Mouse (Mus musculus) neural tube, embryonic 11.5 days (tissue): Measurements from ENCODE around the gene Ifit3. TPM values are rescaled to one million over a fixed set of nuclear protein-coding genes. Genes with fewer than 3 reads are reported as not detected.
"Not testable (repeated sequence)": the region's sequence is repeated elsewhere in the genome, so short reads cannot be mapped to it uniquely, and the experiment has no call there.

Experiments
- ATAC-seq: fragments of 200-750 bp; cut with Nextera tagmentation; 2 replicates; pipeline ENCODE4 v1.8.0; 2017; ENCODE audit warnings: moderate number of reproducible peaks, mild to moderate bottlenecking, moderate TSS enrichment, moderate library complexity; ENCODE audit not compliant: insufficient read depth, low FRiP score, low TSS enrichment
- DNase-seq: peaks from one replicate; pipeline ENCODE4 v3.0.0-alpha.2; 2015; ENCODE audit warnings: low spot score
- H3K27ac ChIP-seq: fragments of 300-500 bp; sonication (generic); 2 replicates; pipeline ENCODE4 v1.5.1; 2014; ENCODE audit warnings: low read depth, mild to moderate bottlenecking, low read length
- H3K27me3 ChIP-seq: fragments of 300-500 bp; sonication (generic); 2 replicates; pipeline ENCODE4 v1.6.1; 2014; ENCODE audit warnings: mild to moderate bottlenecking, low read length, mixed read lengths; ENCODE audit not compliant: control insufficient read depth, insufficient read depth
- H3K36me3 ChIP-seq: fragments of 300-500 bp; sonication (generic); 2 replicates; pipeline ENCODE4 v1.6.1; 2014; ENCODE audit warnings: mild to moderate bottlenecking, low read length, moderate library complexity, mixed read lengths; ENCODE audit not compliant: control insufficient read depth, insufficient read depth
- H3K4me1 ChIP-seq: fragments of 300-500 bp; sonication (generic); 2 replicates; pipeline ENCODE4 v1.6.1; 2014; ENCODE audit warnings: low read length, mixed read lengths; ENCODE audit not compliant: control insufficient read depth, insufficient read depth
- H3K4me2 ChIP-seq: fragments of 300-500 bp; sonication (generic); 2 replicates; pipeline ENCODE4 v1.6.1; 2014; ENCODE audit warnings: low read depth, mild to moderate bottlenecking, moderate library complexity
- H3K4me3 ChIP-seq: fragments of 300-500 bp; sonication (generic); 2 replicates; pipeline ENCODE4 v1.5.1; 2014; ENCODE audit warnings: low read depth, low read length
- H3K9ac ChIP-seq: fragments of 300-500 bp; sonication (generic); 2 replicates; pipeline ENCODE4 v1.6.1; 2014; ENCODE audit warnings: mild to moderate bottlenecking, low read length
- H3K9me3 ChIP-seq: fragments of 300-500 bp; sonication (generic); 2 replicates; pipeline ENCODE4 v1.6.1; 2016; ENCODE audit warnings: low read length; ENCODE audit not compliant: control insufficient read depth
- WGBS: fragments of 180-500 bp; shearing (Covaris S2); extraction: QIAGEN DNeasy Blood & Tissue Kit; methylation state at CpG from one replicate; pipeline ENCODE4 v1.1.7; 2014; 5-methylcytosine and 5-hydroxymethylcytosine counted together
- polyA plus RNA-seq: library from polyadenylated mRNA; unstranded; fragments of >200 nt; fragmentation: Nextera tagmentation; extraction: Ambion mirVana; gene quantifications from 2 replicates; pipeline ENCODE4 v1.2.1, GENCODE M21; 2014

Gene Ifit3
- 0.30 and 0.34 TPM in 2 replicates for polyA plus RNA-seq

GRCm38 (mm10) chr19:34583126-34583766 lies at the start of gene Ifit3:
TSS of gene Ifit3 (plus strand) at chr19:34583531.
- H3K27ac ChIP-seq, H3K9ac ChIP-seq, H3K27me3 ChIP-seq, H3K36me3 ChIP-seq, H3K9me3 ChIP-seq, H3K4me1 ChIP-seq, DNase-seq, H3K4me2 ChIP-seq, H3K4me3 ChIP-seq, ATAC-seq: not testable (repeated sequence)
- 67% methylated on average over 2 of the region's 2 CpGs for WGBS

- no peaks in the 10 kb centered on the region for H3K36me3 ChIP-seq
- H3K9me3 ChIP-seq = no peaks in the 10 kb centered on the region
- no peak overlapping the region for H3K27ac ChIP-seq
- no peak overlapping the region for H3K4me2 ChIP-seq
- no peak overlapping the region for H3K4me3 ChIP-seq
- H3K9ac ChIP-seq = no peak overlapping the region
- H3K27me3 ChIP-seq = no peaks in the 10 kb centered on the region
- WGBS = 85% methylated on average over 1 of the region's 1 CpGs
- H3K4me1 ChIP-seq = no peaks in the 10 kb centered on the region
- DNase-seq (no peak), ATAC-seq (no peak)
Observed at GRCm38 (mm10) chr19:34539422-34539821, 43.9 kb upstream of the Ifit3 start.

GRCm38 (mm10) chr19:34546211-34546610 lies 37.1 kb upstream of the Ifit3 start:
- Histone ChIP-seq H3K36me3 (no peaks in the 10 kb centered on the region), H3K27me3 (no peaks in the 10 kb centered on the region), H3K27ac (no peak overlapping the region), H3K9ac (no peak overlapping the region), H3K4me1 (no peaks in the 10 kb centered on the region), H3K4me3 (no peak overlapping the region), H3K4me2 (no peak overlapping the region), H3K9me3 (no peaks in the 10 kb centered on the region)
- DNase-seq = no peak
- ATAC-seq = no peak
- WGBS = 92% methylated on average over 4 of the region's 4 CpGs

- Histone ChIP-seq H3K4me3 (no peak overlapping the region), H3K4me1 (no peaks in the 10 kb centered on the region), H3K4me2 (no peak overlapping the region), H3K36me3 (no peaks in the 10 kb centered on the region), H3K27me3 (no peaks in the 10 kb centered on the region), H3K9ac (no peak overlapping the region), H3K27ac (no peak overlapping the region), H3K9me3 (no peaks in the 10 kb centered on the region)
- DNase-seq (peak; percentile 75), ATAC-seq (no peak)
- WGBS = 30% methylated on average over 7 of the region's 7 CpGs
Observed at GRCm38 (mm10) chr19:34547976-34548375, 35.4 kb upstream of the Ifit3 start.

GRCm38 (mm10) chr19:34550205-34550533 lies 33.2 kb upstream of the Ifit3 start:
- Histone ChIP-seq H3K4me2 (peak overlapping the region; percentile 62), H3K9me3 (no peaks in the 10 kb centered on the region), H3K36me3 (no peaks in the 10 kb centered on the region), H3K4me1 (no peaks in the 10 kb centered on the region), H3K27me3 (no peaks in the 10 kb centered on the region), H3K27ac (no peak overlapping the region), H3K4me3 (peak overlapping the region; percentile 41), H3K9ac (peak overlapping the region; percentile 41; the same call in 1 of the 2 replicates)
- ATAC-seq (no peak), DNase-seq (no peak)
- WGBS = 30% methylated on average over 4 of the region's 4 CpGs

GRCm38 (mm10) chr19:34550534-34551223 lies 32.7 kb upstream of the Ifit3 start, which contains the start of gene Ifit2:
TSS of gene Ifit2 (plus strand) at chr19:34550694.
- peak; percentile 94 for ATAC-seq
- Histone ChIP-seq H3K4me3 (peak within 1 kb of the TSS; percentile 41), H3K9ac (peak within 1 kb of the TSS; percentile 41), H3K4me2 (peak within 1 kb of the TSS; percentile 62), H3K36me3 (no peaks in the 10 kb centered on the region), H3K9me3 (no peaks in the 10 kb centered on the region), H3K4me1 (no peaks in the 10 kb centered on the region), H3K27ac (no peak within 1 kb of the TSS), H3K27me3 (no peaks in the 10 kb centered on the region)
- 2% methylated on average over 22 of the region's 22 CpGs for WGBS
- peak; percentile 77 for DNase-seq

GRCm38 (mm10) chr19:34551981-34552380 lies 31.4 kb upstream of the Ifit3 start:
- 79% methylated on average over 5 of the region's 5 CpGs for WGBS
- no peak overlapping the region for H3K27ac ChIP-seq
- no peaks in the 10 kb centered on the region for H3K36me3 ChIP-seq
- no peak overlapping the region for H3K9ac ChIP-seq
- ATAC-seq (no peak), DNase-seq (no peak)
- no peaks in the 10 kb centered on the region for H3K9me3 ChIP-seq
- no peaks in the 10 kb centered on the region for H3K4me1 ChIP-seq
- H3K4me3 ChIP-seq = no peak overlapping the region
- no peaks in the 10 kb centered on the region for H3K27me3 ChIP-seq
- H3K4me2 ChIP-seq = no peak overlapping the region

GRCm38 (mm10) chr19:34553021-34553420 lies 30.3 kb upstream of the Ifit3 start:
- Histone ChIP-seq H3K9me3 (no peaks in the 10 kb centered on the region), H3K4me3 (no peak overlapping the region), H3K27ac (no peak overlapping the region), H3K36me3 (no peaks in the 10 kb centered on the region), H3K9ac (no peak overlapping the region), H3K4me1 (no peaks in the 10 kb centered on the region), H3K27me3 (no peaks in the 10 kb centered on the region), H3K4me2 (no peak overlapping the region)
- ATAC-seq (no peak), DNase-seq (no peak)
- WGBS = 78% methylated on average over 6 of the region's 6 CpGs

GRCm38 (mm10) chr19:34553522-34553921 lies 29.8 kb upstream of the Ifit3 start:
- no peak overlapping the region for H3K4me2 ChIP-seq
- no peak for DNase-seq
- 79% methylated on average over 3 of the region's 3 CpGs for WGBS

More at GRCm38 (mm10) chr19:34553522-34553921, 29.8 kb upstream of the Ifit3 start:
- no peak overlapping the region for H3K4me3 ChIP-seq
- no peaks in the 10 kb centered on the region for H3K9me3 ChIP-seq
- H3K36me3 ChIP-seq = no peaks in the 10 kb centered on the region
- no peak overlapping the region for H3K27ac ChIP-seq
- no peak overlapping the region for H3K9ac ChIP-seq
- ATAC-seq = no peak
- H3K4me1 ChIP-seq = no peaks in the 10 kb centered on the region
- H3K27me3 ChIP-seq = no peaks in the 10 kb centered on the region
